Mouse (Mus musculus): ENCODE measurements around the gene Kcnd3.

- TF ChIP-seq EP300 (IDR thresholded peaks at IDR 0.05; ENCODE audit: insufficient read depth, low read depth, low read length) (no peak), POLR2A (IDR thresholded peaks at IDR 0.05; ENCODE audit: insufficient read depth, low read depth, low read length) (peak; percentile 65; the same call in 1 of the 2 replicates)
These were observed 243.6 kb downstream of the Kcnd3 start for GRCm38 (mm10) chr3:105695476-105696386.

All from heart, adult 2 months (tissue).